Mouse (Mus musculus) kidney, adult 2 months (tissue): ENCODE results near the gene Ano1.

Experiments used
- CTCF ChIP-seq: fragments of 200-500 bp; conservative IDR thresholded peaks from 2 replicates; pipeline ENCODE4 v1.5.1; 2011; ENCODE audit warnings: low read depth, mild to moderate bottlenecking, control low read depth, low read length, moderate library complexity, mixed read lengths; ENCODE audit not compliant: insufficient read depth, insufficient read length
- POLR2A ChIP-seq: fragments of 200-500 bp; IDR thresholded peaks from one replicate; pipeline ENCODE4 v1.6.1; 2011; ENCODE audit warnings: low read depth, low read length, control low read depth

DNA sequence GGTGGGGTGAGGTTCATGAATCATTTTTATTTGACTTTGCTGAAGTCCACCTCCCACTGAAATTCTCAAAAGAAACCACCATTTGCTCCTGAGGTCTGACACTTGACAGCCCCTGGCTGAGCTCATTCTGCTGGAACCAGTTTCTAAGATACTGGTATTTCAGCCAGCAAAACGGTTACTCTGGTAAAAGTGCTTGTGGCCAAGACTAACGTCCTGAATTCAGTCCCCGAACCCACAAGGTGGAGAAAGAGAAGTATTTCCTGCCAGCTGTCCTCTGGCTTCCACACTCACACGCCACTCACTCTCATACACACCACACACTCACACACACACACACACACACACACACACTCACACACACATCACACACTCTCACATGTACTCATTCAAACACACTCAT, 26.0 kb upstream of the Ano1 start:
- TF ChIP-seq POLR2A = no peak
- TF ChIP-seq CTCF = no peak
